Mouse (Mus musculus) thymus, adult 2 months (tissue): Measurements from ENCODE around the gene Zfp93.

Experiments used
- CTCF ChIP-seq: fragments of 200-500 bp; IDR thresholded peaks from 2 replicates; pipeline ENCODE4 v1.5.1; 2012; ENCODE audit warnings: mild to moderate bottlenecking, control low read depth, low read length, moderate library complexity, borderline replicate concordance; ENCODE audit not compliant: control insufficient read depth, poor library complexity, insufficient read depth; ENCODE audit errors: extremely low read depth
- POLR2A ChIP-seq: fragments of 200-500 bp; IDR thresholded peaks from 2 replicates; pipeline ENCODE4 v1.6.1; 2012; ENCODE audit warnings: mild to moderate bottlenecking, low read length, control low read depth, moderate library complexity; ENCODE audit not compliant: control insufficient read depth, poor library complexity, insufficient read depth; ENCODE audit errors: extremely low read depth

- TF ChIP-seq CTCF (no peak), POLR2A (no peak)
Observed at GRCm38 (mm10) chr7:24294763-24295162, 24.5 kb downstream of the Zfp93 start.
